Mouse (Mus musculus): ENCODE measurements around the gene Foxo1. TPM values are rescaled to one million over a fixed set of nuclear protein-coding genes. Genes with fewer than 3 reads are reported as not detected.

The Foxo1 gene
- polyA plus RNA-seq, 1 experiment from 2014 or later, result 2.6 TPM

GRCm38 (mm10) chr3:52296224-52296760, 28.2 kb downstream of the Foxo1 start:
- H3K27me3 ChIP-seq (replicated peaks), result no peaks in the 10 kb centered on the region
- H3K36me3 ChIP-seq, result no peaks in the 10 kb centered on the region
- peaks cover 69% of the 10 kb centered on the region for H3K4me1 ChIP-seq
- no peak overlapping the region for H3K27ac ChIP-seq
- no peak overlapping the region for H3K4me3 ChIP-seq
- H3K4me2 ChIP-seq, result no peak overlapping the region
- H3K9me3 ChIP-seq (replicated peaks), result no peaks in the 10 kb centered on the region
- ATAC-seq, result no peak
- WGBS (ENCODE audit: insufficient replicate concordance), result 47% methylated on average over 7 of the region's 7 CpGs
- no peak overlapping the region for H3K9ac ChIP-seq

GRCm38 (mm10) chr3:52297291-52298018, 29.3 kb downstream of the Foxo1 start:
- Histone ChIP-seq H3K9me3 (replicated peaks) (no peaks in the 10 kb centered on the region), H3K27ac (no peak overlapping the region), H3K4me1 (peaks cover 72% of the 10 kb centered on the region), H3K36me3 (no peaks in the 10 kb centered on the region), H3K4me2 (no peak overlapping the region), H3K9ac (no peak overlapping the region), H3K27me3 (replicated peaks) (no peaks in the 10 kb centered on the region), H3K4me3 (no peak overlapping the region)
- ATAC-seq, result no peak
- 52% methylated on average over 15 of the region's 15 CpGs for WGBS (ENCODE audit: insufficient replicate concordance)

- H3K4me3 ChIP-seq, result no peak overlapping the region
- H3K9ac ChIP-seq, result no peak overlapping the region
- no peak overlapping the region for H3K4me2 ChIP-seq
- no peaks in the 10 kb centered on the region for H3K27me3 ChIP-seq (replicated peaks)
- 61% methylated on average over 4 of the region's 4 CpGs for WGBS (ENCODE audit: insufficient replicate concordance)
- H3K9me3 ChIP-seq (replicated peaks), result no peaks in the 10 kb centered on the region
- H3K27ac ChIP-seq, result no peak overlapping the region
- H3K36me3 ChIP-seq, result no peaks in the 10 kb centered on the region
- peaks cover 66% of the 10 kb centered on the region for H3K4me1 ChIP-seq
- no peak for ATAC-seq
Measured at GRCm38 (mm10) chr3:52298683-52299082, 30.5 kb downstream of the Foxo1 start.

GRCm38 (mm10) chr3:52299376-52299775, 31.2 kb downstream of the Foxo1 start:
- no peaks in the 10 kb centered on the region for H3K36me3 ChIP-seq
- WGBS (ENCODE audit: insufficient replicate concordance), result 33% methylated on average over 2 of the region's 2 CpGs
- H3K4me3 ChIP-seq, result no peak overlapping the region
- ATAC-seq, result peak; percentile 40; the same call in 1 of the 2 replicates
- peak overlapping the region; percentile 5 for H3K4me2 ChIP-seq
- peaks cover 60% of the 10 kb centered on the region for H3K4me1 ChIP-seq
- no peak overlapping the region for H3K9ac ChIP-seq
- H3K9me3 ChIP-seq (replicated peaks), result no peaks in the 10 kb centered on the region
- H3K27me3 ChIP-seq (replicated peaks), result no peaks in the 10 kb centered on the region
- H3K27ac ChIP-seq, result no peak overlapping the region

GRCm38 (mm10) chr3:52300517-52300916, 32.4 kb downstream of the Foxo1 start:
- Histone ChIP-seq H3K36me3 (no peaks in the 10 kb centered on the region), H3K27me3 (replicated peaks) (0 out of 2 replicates have a peak, but pooled peaks cover 3% of the 10 kb centered on the region), H3K4me3 (no peak overlapping the region), H3K9ac (no peak overlapping the region), H3K4me2 (no peak overlapping the region), H3K27ac (no peak overlapping the region), H3K9me3 (replicated peaks) (no peaks in the 10 kb centered on the region), H3K4me1 (peaks cover 56% of the 10 kb centered on the region)
- no peak for ATAC-seq
- 63% methylated on average over 6 of the region's 6 CpGs for WGBS (ENCODE audit: insufficient replicate concordance)

- no peak for ATAC-seq
- Histone ChIP-seq H3K9me3 (replicated peaks) (no peaks in the 10 kb centered on the region), H3K4me2 (no peak overlapping the region), H3K27me3 (replicated peaks) (peaks cover 3% of the 10 kb centered on the region; the same call in 1 of the 2 replicates), H3K4me3 (no peak overlapping the region), H3K4me1 (peaks cover 36% of the 10 kb centered on the region), H3K27ac (no peak overlapping the region), H3K36me3 (no peaks in the 10 kb centered on the region), H3K9ac (no peak overlapping the region)
- 68% methylated on average over 5 of the region's 5 CpGs for WGBS (ENCODE audit: insufficient replicate concordance)
Measured at GRCm38 (mm10) chr3:52303301-52303700, 35.2 kb downstream of the Foxo1 start.

GRCm38 (mm10) chr3:52308586-52309321, 40.6 kb downstream of the Foxo1 start:
- ATAC-seq, result no peak
- Histone ChIP-seq H3K9ac (no peak overlapping the region), H3K4me2 (no peak overlapping the region), H3K9me3 (replicated peaks) (no peaks in the 10 kb centered on the region), H3K36me3 (no peaks in the 10 kb centered on the region), H3K27me3 (replicated peaks) (peaks cover 3% of the 10 kb centered on the region; the same call in 1 of the 2 replicates), H3K27ac (no peak overlapping the region), H3K4me1 (peaks cover 18% of the 10 kb centered on the region), H3K4me3 (no peak overlapping the region)
- WGBS (ENCODE audit: insufficient replicate concordance), result 22% methylated on average over 5 of the region's 5 CpGs

- H3K9ac ChIP-seq, result no peak overlapping the region
- 78% methylated on average over 12 of the region's 12 CpGs for WGBS (ENCODE audit: insufficient replicate concordance)
Measured at GRCm38 (mm10) chr3:52320516-52321270, 52.6 kb downstream of the Foxo1 start.

GRCm38 (mm10) chr3:52322401-52323385, 54.6 kb downstream of the Foxo1 start:
- no peak overlapping the region for H3K4me3 ChIP-seq
- H3K4me2 ChIP-seq, result no peak overlapping the region
- H3K9ac ChIP-seq, result no peak overlapping the region
- no peak overlapping the region for H3K27ac ChIP-seq
- no peaks in the 10 kb centered on the region for H3K9me3 ChIP-seq (replicated peaks)
- WGBS (ENCODE audit: insufficient replicate concordance), result 26% methylated on average over 9 of the region's 9 CpGs
- H3K4me1 ChIP-seq, result peaks cover 20% of the 10 kb centered on the region
- H3K36me3 ChIP-seq, result no peaks in the 10 kb centered on the region
- no peaks in the 10 kb centered on the region for H3K27me3 ChIP-seq (replicated peaks)
- ATAC-seq, result no peak

More at GRCm38 (mm10) chr3:52320516-52321270, 52.6 kb downstream of the Foxo1 start:
- Histone ChIP-seq H3K9me3 (replicated peaks) (no peaks in the 10 kb centered on the region), H3K27ac (no peak overlapping the region), H3K4me3 (no peak overlapping the region), H3K4me1 (peaks cover 25% of the 10 kb centered on the region), H3K27me3 (replicated peaks) (no peaks in the 10 kb centered on the region), H3K4me2 (no peak overlapping the region), H3K36me3 (no peaks in the 10 kb centered on the region)
- no peak for ATAC-seq

GRCm38 (mm10) chr3:52325006-52325405, 56.9 kb downstream of the Foxo1 start:
- no peak overlapping the region for H3K9ac ChIP-seq
- H3K9me3 ChIP-seq (replicated peaks), result no peaks in the 10 kb centered on the region
- H3K27me3 ChIP-seq (replicated peaks), result no peaks in the 10 kb centered on the region
- H3K4me2 ChIP-seq, result no peak overlapping the region
- H3K27ac ChIP-seq, result no peak overlapping the region
- 79% methylated on average over 5 of the region's 5 CpGs for WGBS (ENCODE audit: insufficient replicate concordance)
- no peak overlapping the region for H3K4me3 ChIP-seq
- peaks cover 19% of the 10 kb centered on the region for H3K4me1 ChIP-seq
- H3K36me3 ChIP-seq, result no peaks in the 10 kb centered on the region
- no peak for ATAC-seq

GRCm38 (mm10) chr3:52326687-52327086, 58.6 kb downstream of the Foxo1 start:
- no peak overlapping the region for H3K4me3 ChIP-seq
- peaks cover 18% of the 10 kb centered on the region for H3K4me1 ChIP-seq
- no peak for ATAC-seq
- no peak overlapping the region for H3K4me2 ChIP-seq
- H3K27ac ChIP-seq, result no peak overlapping the region
- H3K9me3 ChIP-seq (replicated peaks), result no peaks in the 10 kb centered on the region
- no peak overlapping the region for H3K9ac ChIP-seq
- 78% methylated on average over 6 of the region's 6 CpGs for WGBS (ENCODE audit: insufficient replicate concordance)
- no peaks in the 10 kb centered on the region for H3K36me3 ChIP-seq
- no peaks in the 10 kb centered on the region for H3K27me3 ChIP-seq (replicated peaks)
